Mouse (Mus musculus) splenic B cell, adult 2 months (primary cell): ENCODE data around the gene Tgif2.
"Not testable (repeated sequence)": the region's sequence is repeated elsewhere in the genome, so short reads cannot be mapped to it uniquely, and the experiment has no call there.

Experiments used
- DNase-seq: peaks from one replicate; pipeline ENCODE4 v3.0.0-alpha.2; 2011; ENCODE audit warnings: low read depth, low spot score
- H3K27me3 ChIP-seq: 2 replicates; pipeline ENCODE4 v1.6.1; 2012; ENCODE audit warnings: mild to moderate bottlenecking, low read length, moderate library complexity, mixed read lengths; ENCODE audit not compliant: control insufficient read depth, poor library complexity, insufficient read depth, severe bottlenecking
- H3K36me3 ChIP-seq: 2 replicates; pipeline ENCODE4 v1.6.1; 2012; ENCODE audit warnings: mild to moderate bottlenecking, low read length, moderate library complexity, mixed read lengths; ENCODE audit not compliant: control insufficient read depth, poor library complexity, insufficient read depth, severe bottlenecking

Gene Tgif2

DNA sequence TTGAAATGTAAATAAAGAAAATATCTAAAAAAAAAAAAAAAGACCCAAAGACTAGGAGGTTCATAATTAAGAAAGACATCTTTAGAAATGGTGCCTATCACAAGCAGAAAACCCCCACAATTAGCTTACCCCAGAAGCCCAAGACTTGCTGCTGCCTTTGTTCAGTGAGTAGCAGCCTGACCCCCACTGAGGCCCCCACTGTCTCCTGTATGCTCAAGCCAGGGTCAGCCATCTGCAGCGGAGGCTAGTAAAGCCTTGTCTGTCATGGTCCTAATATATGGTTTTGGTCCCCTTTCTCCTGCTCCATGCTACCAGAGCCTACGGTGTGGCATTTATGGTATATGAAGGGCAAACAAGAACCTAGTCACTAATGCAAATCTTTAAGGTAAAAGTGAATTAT, 61.5 kb downstream of the Tgif2 start:
- no peak for DNase-seq
- Histone ChIP-seq H3K27me3 (no peaks in the 10 kb centered on the region), H3K36me3 (no peaks in the 10 kb centered on the region)

- Histone ChIP-seq H3K36me3 (no peaks in the 10 kb centered on the region), H3K27me3 (no peaks in the 10 kb centered on the region)
- DNase-seq, result no peak
Observed at GRCm38 (mm10) chr2:156901883-156902282, 62.1 kb downstream of the Tgif2 start.

DNA sequence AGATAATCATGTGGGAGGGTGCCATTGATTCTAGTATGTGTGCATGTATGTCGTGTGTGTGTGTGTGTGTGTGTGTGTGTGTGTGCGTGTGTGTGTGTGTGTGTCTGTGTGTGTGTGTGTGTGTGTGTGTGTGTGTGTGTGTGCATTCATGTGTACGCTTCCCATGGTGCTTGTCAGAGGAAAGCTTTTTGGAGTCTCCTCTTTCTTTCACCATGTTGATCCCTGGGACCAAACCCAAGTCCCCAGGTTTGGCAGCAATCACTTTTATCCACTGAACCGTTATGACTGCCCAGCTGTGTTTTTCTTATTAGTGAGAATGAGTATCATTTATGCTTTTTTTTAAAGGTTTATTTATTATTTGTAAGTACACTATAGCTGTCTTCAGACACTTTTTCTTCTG, 62.6 kb downstream of the Tgif2 start:
- not testable (repeated sequence) for DNase-seq, H3K36me3 ChIP-seq, H3K27me3 ChIP-seq

DNA sequence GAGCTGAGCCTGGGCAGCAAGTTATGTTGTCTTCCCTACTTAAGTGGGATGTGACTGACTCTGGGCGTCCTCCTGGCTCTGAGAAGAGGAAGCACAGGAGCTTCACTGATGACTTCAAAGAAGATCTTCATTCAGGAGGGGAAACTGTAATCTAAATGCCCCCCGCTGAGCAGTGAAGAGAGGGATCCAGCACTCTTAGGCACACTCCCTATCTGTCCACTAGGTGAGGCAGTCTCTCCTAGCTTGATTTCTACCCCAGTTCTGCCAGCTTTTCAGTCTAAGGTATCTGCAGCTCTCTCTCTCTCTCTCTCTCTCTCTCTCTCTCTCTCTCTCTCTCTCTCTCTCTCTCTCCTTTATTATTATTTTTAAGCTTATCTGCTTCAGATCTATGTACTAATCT, 63.6 kb downstream of the Tgif2 start:
- no peaks in the 10 kb centered on the region for H3K27me3 ChIP-seq
- H3K36me3 ChIP-seq, result no peaks in the 10 kb centered on the region
- DNase-seq, result no peak
